Mouse (Mus musculus): Measurements from ENCODE around the gene Pax5. TPM values are rescaled to one million over a fixed set of nuclear protein-coding genes. Genes with fewer than 3 reads are reported as not detected.
A peak's percentile ranks its signal among the peaks of the same experiment; 100 is the strongest.
"Not testable (repeated sequence)": the region's sequence is repeated elsewhere in the genome, so short reads cannot be mapped to it uniquely, and the experiment has no call there.

Pax5 gene
- under 1 TPM; 0.71 to 0.76 TPM for total RNA-seq (2021)
- long read RNA-seq, experiment 1: 0 reads
- long read RNA-seq, experiment 2: 0 reads

GRCm38 (mm10) chr4:44709740-44710700, at the start of gene Pax5:
Gene Pax5 (minus strand): TSS chr4:44710487.
- no peak for DNase-seq
- intact Hi-C loops (cut with DNase I): no loop called here

- intact Hi-C loops (cut with DNase I); DNase-seq: not testable (repeated sequence)
Measured at GRCm38 (mm10) chr4:44757131-44757530, 46.8 kb upstream of the Pax5 start.

- DNase-seq: peak; percentile 89 to 91
- intact Hi-C loops (cut with DNase I): no loop called here
Measured at GRCm38 (mm10) chr4:44756134-44756951, 46.1 kb upstream of the Pax5 start.

GRCm38 (mm10) chr4:44755553-44756133, 45.4 kb upstream of the Pax5 start, which contains the start of gene Zcchc7:
Gene Zcchc7 (plus strand): TSS chr4:44755877.
- DNase-seq: no peak
- intact Hi-C loops (cut with DNase I): no loop called here

- intact Hi-C loops (cut with DNase I): no loop called here
- DNase-seq: no peak
Measured at GRCm38 (mm10) chr4:44740471-44740870, 30.2 kb upstream of the Pax5 start.

GRCm38 (mm10) chr4:44721237-44721636, 10.9 kb upstream of the Pax5 start:
- intact Hi-C loops (cut with DNase I): no loop called here
- no peak for DNase-seq

GRCm38 (mm10) chr4:44720046-44720445, 9.8 kb upstream of the Pax5 start:
- DNase-seq: no peak
- intact Hi-C loops (cut with DNase I): no loop called here

- intact Hi-C loops (cut with DNase I): no loop called here
- DNase-seq: no peak
Measured at GRCm38 (mm10) chr4:44717676-44718075, 7.4 kb upstream of the Pax5 start.

- DNase-seq: no peak
- intact Hi-C loops (cut with DNase I): no loop called here
Measured at GRCm38 (mm10) chr4:44716391-44716790, 6.1 kb upstream of the Pax5 start.

- intact Hi-C loops (cut with DNase I): no loop called here
- no peak for DNase-seq
Measured at GRCm38 (mm10) chr4:44715621-44716160, 5.4 kb upstream of the Pax5 start.

GRCm38 (mm10) chr4:44714111-44714621, 3.9 kb upstream of the Pax5 start:
- no peak for DNase-seq
- intact Hi-C loops (cut with DNase I): no loop called here

GRCm38 (mm10) chr4:44713554-44714051, 3.3 kb upstream of the Pax5 start:
- no peak for DNase-seq
- intact Hi-C loops (cut with DNase I): no loop called here

- intact Hi-C loops (cut with DNase I): no loop called here
- DNase-seq: no peak
Measured at GRCm38 (mm10) chr4:44712786-44713553, 2.7 kb upstream of the Pax5 start.

GRCm38 (mm10) chr4:44712051-44712700, 1.9 kb upstream of the Pax5 start:
- DNase-seq: no peak
- intact Hi-C loops (cut with DNase I): no loop called here

- DNase-seq: no peak
- intact Hi-C loops (cut with DNase I): no loop called here
Measured at GRCm38 (mm10) chr4:44711136-44711900, 1.0 kb upstream of the Pax5 start.

GRCm38 (mm10) chr4:44710701-44711097, 412 bp upstream of the Pax5 start:
- no peak for DNase-seq
- intact Hi-C loops (cut with DNase I): no loop called here

GRCm38 (mm10) chr4:44709091-44709695, 1.1 kb downstream of the Pax5 start:
- DNase-seq: no peak
- intact Hi-C loops (cut with DNase I): no loop called here

- DNase-seq: no peak
- intact Hi-C loops (cut with DNase I): no loop called here
Measured at GRCm38 (mm10) chr4:44708311-44708710, 2.0 kb downstream of the Pax5 start.

Data from heart, postnatal 14 days (tissue).